Mouse (Mus musculus): ENCODE results near the gene Wdr63. TPM values are rescaled to one million over a fixed set of nuclear protein-coding genes. Genes with fewer than 3 reads are reported as not detected.
A peak's percentile ranks its signal among the peaks of the same experiment; 100 is the strongest.

Gene Wdr63
- polyA plus RNA-seq (2012; ENCODE audit: insufficient read depth, low replicate concordance): not detected in 2 replicates

DNA sequence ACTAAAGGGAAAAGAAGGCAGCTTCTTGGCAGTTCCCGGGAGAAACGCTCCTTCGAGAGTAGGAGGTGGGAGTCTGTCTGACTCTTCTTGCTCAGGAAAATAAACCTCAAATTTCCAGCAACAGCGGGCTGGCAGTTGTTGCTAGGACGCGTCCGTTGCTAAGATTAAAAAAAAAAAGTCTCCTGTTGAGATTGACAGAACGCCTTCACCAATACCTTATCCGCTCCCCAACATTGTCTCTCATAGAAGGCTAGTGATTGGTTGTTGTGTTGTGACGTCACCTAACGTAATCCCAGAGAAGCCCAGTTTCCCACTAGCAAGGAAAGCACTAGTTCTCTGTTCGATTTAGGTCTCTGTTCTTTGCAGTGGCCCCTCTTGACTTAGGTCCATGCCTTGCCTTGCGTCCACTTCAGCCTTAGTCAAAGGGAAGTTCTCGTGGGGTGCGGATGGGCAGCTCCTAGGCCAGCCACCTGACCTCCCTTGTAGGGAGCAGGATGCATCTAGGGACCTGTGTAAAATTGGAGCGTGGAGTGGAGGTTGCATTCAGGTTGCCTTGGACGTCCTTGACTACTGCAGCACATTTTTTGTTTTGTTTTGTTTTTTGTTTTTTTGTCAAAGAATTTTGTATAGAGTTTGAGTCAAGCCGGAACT lies at the start of gene Wdr63:
TSS of gene Wdr63 (minus strand) at position 210 of the 651 bp plus-strand sequence.
- TF ChIP-seq FLI1 (IDR thresholded peaks at IDR 0.05; ENCODE audit: low read length): no peak
- Histone ChIP-seq H3K4me1 (peaks cover 11% of the 10 kb centered on the region), H3K9me3 (peaks cover 40% of the 10 kb centered on the region), H3K27me3 (replicated peaks) (peaks cover 39% of the 10 kb centered on the region), H3K4me3 (replicated peaks) (peak within 1 kb of the TSS; percentile 81), H3K36me3 (replicated peaks; ENCODE audit: low read length) (no peaks in the 10 kb centered on the region)

DNA sequence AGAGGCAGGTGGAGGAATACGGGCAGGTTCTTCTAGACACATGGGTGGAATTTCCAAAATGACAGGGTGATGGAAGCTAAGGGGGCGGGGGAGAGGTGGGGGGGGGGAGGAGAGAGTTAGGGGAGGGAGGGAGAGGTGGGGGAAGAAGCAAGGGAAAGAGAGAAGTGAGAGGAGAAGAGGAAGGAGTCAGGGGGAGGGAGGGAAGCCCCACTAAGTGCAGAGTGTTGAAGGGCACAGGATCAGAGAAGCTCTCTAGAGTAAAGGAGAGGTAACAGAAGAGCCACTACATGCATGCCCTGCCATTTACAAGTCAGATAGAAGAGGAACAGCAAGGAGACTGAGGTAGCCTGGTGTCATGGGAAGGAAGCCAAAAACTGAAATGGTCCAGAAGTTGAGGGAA lies 48.9 kb upstream of the Wdr63 start:
- Histone ChIP-seq H3K4me3 (replicated peaks) (peak overlapping the region; percentile 42), H3K36me3 (replicated peaks; ENCODE audit: low read length) (no peaks in the 10 kb centered on the region), H3K27me3 (replicated peaks) (peaks cover 18% of the 10 kb centered on the region), H3K9me3 (0 out of 2 replicates have a peak, but pooled peaks cover 3% of the 10 kb centered on the region), H3K4me1 (peaks cover 32% of the 10 kb centered on the region)
- TF ChIP-seq GATA1 (IDR thresholded peaks at IDR 0.05; ENCODE audit: borderline replicate concordance, low read length) (no peak), FLI1 (IDR thresholded peaks at IDR 0.05; ENCODE audit: low read length) (no peak)

DNA sequence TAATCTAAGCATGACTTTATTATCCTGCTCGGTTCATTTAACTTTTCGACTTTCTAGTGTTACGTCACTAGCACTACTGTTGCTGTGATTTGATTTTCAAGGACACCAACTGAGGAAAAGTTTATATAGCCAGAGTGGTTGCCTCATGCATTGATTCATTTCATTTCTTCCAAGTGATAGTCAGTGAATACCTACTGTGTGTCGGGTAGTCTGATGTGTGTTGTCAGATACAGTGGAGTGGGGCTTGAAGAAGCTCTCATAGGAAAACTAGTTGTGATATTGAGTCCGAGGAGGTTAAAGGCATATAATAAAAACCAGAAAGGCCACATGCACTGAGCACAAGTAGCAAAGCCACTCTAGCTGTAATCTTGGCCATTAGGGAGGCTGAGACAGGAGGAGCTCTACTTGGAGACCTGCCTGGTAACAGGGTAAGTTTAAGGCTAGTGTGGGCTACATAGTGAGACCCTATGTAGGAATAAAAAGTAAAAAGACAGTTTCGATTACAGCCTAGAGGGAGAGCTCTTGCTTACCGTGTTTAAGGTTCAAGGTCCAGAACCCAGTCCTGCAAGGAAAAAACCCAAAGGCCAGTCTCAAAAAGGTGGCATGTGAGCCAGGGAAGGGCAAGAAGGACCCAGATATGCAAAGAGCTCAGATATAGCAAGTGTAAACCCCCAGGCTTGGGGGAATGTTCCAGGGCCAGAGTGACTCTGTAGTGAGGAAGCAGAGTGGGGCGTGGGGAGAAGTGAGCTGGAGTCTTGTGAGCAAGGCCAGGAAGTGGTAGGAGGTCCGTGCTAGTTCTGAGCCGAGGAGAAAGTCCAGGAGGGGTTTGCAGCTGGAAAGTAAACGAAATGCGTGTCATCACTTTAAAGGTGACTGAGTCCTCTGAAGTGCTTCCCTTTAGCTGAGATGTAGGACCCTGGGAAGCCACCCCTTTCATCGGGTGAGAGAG lies 48.0 kb upstream of the Wdr63 start:
- peaks cover 32% of the 10 kb centered on the region for H3K4me1 ChIP-seq
- peak overlapping the region; percentile 42 for H3K4me3 ChIP-seq (replicated peaks)

DNA sequence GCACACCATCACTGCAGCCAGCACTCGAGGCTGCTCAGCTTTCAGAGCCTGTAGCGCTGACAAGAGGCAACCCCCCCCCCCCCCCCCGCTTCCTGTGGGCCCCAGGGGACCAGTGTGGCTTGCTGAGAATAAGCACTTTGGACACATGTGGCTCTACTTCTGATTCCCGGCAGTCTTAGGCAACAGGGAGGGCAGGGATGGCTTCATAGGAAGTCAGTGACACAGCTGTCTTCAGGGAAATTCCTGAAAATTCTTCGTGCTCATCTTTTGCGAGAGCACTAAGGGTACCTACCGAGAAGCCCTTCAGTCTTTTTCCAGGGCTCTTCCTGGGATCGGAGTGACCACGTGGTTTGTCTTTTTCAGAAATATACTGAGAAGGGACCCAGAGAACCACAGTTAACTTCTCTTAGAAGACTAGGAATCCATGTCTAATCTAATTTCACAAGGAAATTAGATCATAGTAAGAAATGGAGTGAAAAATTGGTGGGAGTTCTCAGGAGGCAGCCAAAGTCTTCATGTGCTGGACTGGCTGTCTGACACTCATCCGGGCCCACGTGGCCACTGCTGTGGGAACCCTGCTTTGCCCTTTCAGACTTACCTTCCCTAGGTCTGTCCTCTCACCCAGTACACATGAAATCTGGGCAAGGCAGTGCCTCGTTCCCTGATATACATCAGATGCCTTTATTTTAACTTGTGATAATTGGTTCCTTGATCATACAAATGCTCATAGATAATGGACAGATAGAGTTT lies 46.1 kb upstream of the Wdr63 start:
- Histone ChIP-seq H3K4me1 (peaks cover 44% of the 10 kb centered on the region), H3K9me3 (no peaks in the 10 kb centered on the region), H3K27me3 (replicated peaks) (peaks cover 42% of the 10 kb centered on the region), H3K4me3 (replicated peaks) (peak overlapping the region; percentile 72), H3K36me3 (replicated peaks; ENCODE audit: low read length) (no peaks in the 10 kb centered on the region)
- TF ChIP-seq GATA1 (IDR thresholded peaks at IDR 0.05; ENCODE audit: borderline replicate concordance, low read length): no peak
- TF ChIP-seq FLI1 (IDR thresholded peaks at IDR 0.05; ENCODE audit: low read length): no peak

More for the DNA sequence above, 48.0 kb upstream of the Wdr63 start:
- Histone ChIP-seq H3K27me3 (replicated peaks) (peaks cover 26% of the 10 kb centered on the region), H3K36me3 (replicated peaks; ENCODE audit: low read length) (no peaks in the 10 kb centered on the region), H3K9me3 (no peaks in the 10 kb centered on the region)
- TF ChIP-seq GATA1 (IDR thresholded peaks at IDR 0.05; ENCODE audit: borderline replicate concordance, low read length) (no peak), FLI1 (IDR thresholded peaks at IDR 0.05; ENCODE audit: low read length) (no peak)

DNA sequence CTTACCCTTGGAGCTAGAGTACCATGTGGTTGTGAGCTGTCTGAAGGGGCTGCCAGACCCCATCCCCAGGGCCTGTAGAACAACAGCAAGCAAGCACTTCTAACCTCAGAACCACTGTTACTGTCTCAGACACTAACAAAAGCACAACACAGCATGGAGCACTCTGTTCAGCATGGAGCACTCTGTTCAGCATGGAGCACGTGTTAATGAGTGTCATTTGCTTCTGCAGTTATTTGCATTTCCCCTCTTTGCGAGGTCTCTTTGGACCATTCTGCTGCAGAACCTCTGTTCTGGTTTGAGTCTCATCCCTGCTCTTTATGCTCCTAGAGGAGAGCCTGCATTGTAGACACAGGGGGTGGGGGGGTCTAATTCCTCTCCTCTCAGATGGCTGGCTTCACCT lies 45.0 kb upstream of the Wdr63 start:
- no peak for TF ChIP-seq FLI1 (IDR thresholded peaks at IDR 0.05; ENCODE audit: low read length)
- H3K9me3 ChIP-seq: no peaks in the 10 kb centered on the region
- H3K27me3 ChIP-seq (replicated peaks): peaks cover 48% of the 10 kb centered on the region
- H3K4me3 ChIP-seq (replicated peaks): no peak overlapping the region
- peaks cover 44% of the 10 kb centered on the region for H3K4me1 ChIP-seq
- H3K36me3 ChIP-seq (replicated peaks; ENCODE audit: low read length): no peaks in the 10 kb centered on the region

- H3K9me3 ChIP-seq: no peaks in the 10 kb centered on the region
- H3K4me1 ChIP-seq: peaks cover 43% of the 10 kb centered on the region
- H3K36me3 ChIP-seq (replicated peaks; ENCODE audit: low read length): no peaks in the 10 kb centered on the region
- no peak for TF ChIP-seq FLI1 (IDR thresholded peaks at IDR 0.05; ENCODE audit: low read length)
- no peak for TF ChIP-seq GATA1 (IDR thresholded peaks at IDR 0.05; ENCODE audit: borderline replicate concordance, low read length)
- no peak overlapping the region for H3K4me3 ChIP-seq (replicated peaks)
- H3K27me3 ChIP-seq (replicated peaks): peaks cover 49% of the 10 kb centered on the region
Observed at GRCm38 (mm10) chr3:146152348-146152747, 44.4 kb upstream of the Wdr63 start.

DNA sequence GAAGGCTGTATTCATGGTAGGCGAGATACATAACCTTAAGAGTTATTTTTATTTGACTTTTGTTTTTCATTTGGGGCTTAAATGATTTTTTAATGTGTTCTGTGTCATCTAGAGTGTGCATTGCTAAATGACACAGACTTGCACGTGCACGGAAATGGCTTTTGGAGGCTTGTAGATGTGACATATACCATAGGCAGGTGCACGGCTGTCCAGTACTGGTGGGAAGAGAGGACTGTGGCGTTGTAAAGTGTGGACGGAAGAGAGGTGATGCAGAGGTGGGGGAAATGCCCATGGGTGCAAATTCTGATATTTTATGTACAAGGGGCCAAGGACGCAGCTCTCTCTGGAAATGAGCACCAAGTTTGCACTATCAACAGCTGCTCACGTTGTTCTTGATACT lies 43.8 kb upstream of the Wdr63 start:
- H3K27me3 ChIP-seq (replicated peaks): peaks cover 49% of the 10 kb centered on the region
- no peak overlapping the region for H3K4me3 ChIP-seq (replicated peaks)
- no peak for TF ChIP-seq GATA1 (IDR thresholded peaks at IDR 0.05; ENCODE audit: borderline replicate concordance, low read length)
- no peaks in the 10 kb centered on the region for H3K36me3 ChIP-seq (replicated peaks; ENCODE audit: low read length)
- H3K4me1 ChIP-seq: peaks cover 39% of the 10 kb centered on the region
- no peaks in the 10 kb centered on the region for H3K9me3 ChIP-seq

DNA sequence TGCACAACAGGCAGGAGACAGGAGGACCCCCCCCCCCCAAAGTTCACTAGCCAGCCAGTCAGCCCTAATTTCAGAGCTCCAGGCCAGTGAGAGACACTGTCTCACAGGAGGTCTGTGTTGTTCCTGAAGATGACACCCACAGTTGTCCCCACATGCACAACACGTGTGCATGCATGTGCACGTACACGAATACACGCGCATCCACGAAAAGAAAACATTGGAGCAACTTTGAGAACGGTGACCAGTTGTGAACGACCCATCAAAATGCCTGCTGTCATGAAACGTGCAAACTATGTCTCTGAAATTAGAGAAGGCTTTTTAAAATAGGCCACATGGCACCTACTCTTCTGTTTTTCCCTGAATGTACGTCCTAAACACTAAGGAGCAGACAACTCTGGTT lies 43.4 kb upstream of the Wdr63 start:
- no peaks in the 10 kb centered on the region for H3K9me3 ChIP-seq
- H3K4me3 ChIP-seq (replicated peaks): no peak overlapping the region
- peaks cover 46% of the 10 kb centered on the region for H3K27me3 ChIP-seq (replicated peaks)
- peaks cover 37% of the 10 kb centered on the region for H3K4me1 ChIP-seq
- TF ChIP-seq GATA1 (IDR thresholded peaks at IDR 0.05; ENCODE audit: borderline replicate concordance, low read length): no peak
- TF ChIP-seq FLI1 (IDR thresholded peaks at IDR 0.05; ENCODE audit: low read length): no peak
- no peaks in the 10 kb centered on the region for H3K36me3 ChIP-seq (replicated peaks; ENCODE audit: low read length)

- Histone ChIP-seq H3K4me1 (peaks cover 39% of the 10 kb centered on the region), H3K27me3 (replicated peaks) (peaks cover 46% of the 10 kb centered on the region), H3K9me3 (peaks cover under 1% of the 10 kb centered on the region; the same call in 1 of the 2 replicates), H3K4me3 (replicated peaks) (peak overlapping the region; percentile 91), H3K36me3 (replicated peaks; ENCODE audit: low read length) (no peaks in the 10 kb centered on the region)
- TF ChIP-seq GATA1 (IDR thresholded peaks at IDR 0.05; ENCODE audit: borderline replicate concordance, low read length) (no peak), FLI1 (IDR thresholded peaks at IDR 0.05; ENCODE audit: low read length) (no peak)
Observed at GRCm38 (mm10) chr3:146150560-146150959, 42.6 kb upstream of the Wdr63 start.
